Mouse (Mus musculus) embryonic facial prominence, embryonic 11.5 days (tissue): ENCODE measurements around the gene Alk. TPM values are rescaled to one million over a fixed set of nuclear protein-coding genes. Genes with fewer than 3 reads are reported as not detected.

Experiments
- ATAC-seq: fragments of 200-750 bp; cut with Nextera tagmentation; replicated peaks from 2 replicates; pipeline ENCODE4 v1.8.0; 2017; ENCODE audit warnings: low read depth; ENCODE audit not compliant: insufficient number of reproducible peaks, low FRiP score, low TSS enrichment
- DNase-seq: peaks from one replicate; pipeline ENCODE4 v3.0.0-alpha.2; 2015; ENCODE audit warnings: low spot score
- H3K27ac ChIP-seq: fragments of 300-500 bp; sonication (generic); replicated peaks from 2 replicates; pipeline ENCODE4 v1.5.1; 2014; ENCODE audit warnings: mild to moderate bottlenecking, low read depth, low read length, control low read depth
- H3K27me3 ChIP-seq: fragments of 300-500 bp; sonication (generic); 2 replicates; pipeline ENCODE4 v1.6.1; 2014; ENCODE audit warnings: mild to moderate bottlenecking, low read length, moderate library complexity, mixed read lengths; ENCODE audit not compliant: control insufficient read depth, insufficient read depth
- H3K36me3 ChIP-seq: fragments of 300-500 bp; sonication (generic); replicated peaks from 2 replicates; pipeline ENCODE4 v1.6.1; 2014; ENCODE audit warnings: low read depth, mild to moderate bottlenecking, low read length, moderate library complexity, mixed read lengths; ENCODE audit not compliant: control insufficient read depth, insufficient read depth
- H3K4me1 ChIP-seq: fragments of 300-500 bp; sonication (generic); 2 replicates; pipeline ENCODE4 v1.6.1; 2014; ENCODE audit warnings: low read length, mixed read lengths; ENCODE audit not compliant: control insufficient read depth, insufficient read depth
- H3K4me2 ChIP-seq: fragments of 300-500 bp; sonication (generic); 2 replicates; pipeline ENCODE4 v1.6.1; 2014; ENCODE audit warnings: low read depth, mild to moderate bottlenecking, control low read depth, low read length, moderate library complexity
- H3K4me3 ChIP-seq: fragments of 300-500 bp; sonication (generic); 2 replicates; pipeline ENCODE4 v1.5.1; 2014; ENCODE audit warnings: low read depth, low read length, control low read depth
- H3K9ac ChIP-seq: fragments of 300-500 bp; sonication (generic); replicated peaks from 2 replicates; pipeline ENCODE4 v1.6.1; 2014; ENCODE audit warnings: mild to moderate bottlenecking, control low read depth, low read length
- H3K9me3 ChIP-seq: fragments of 300-500 bp; sonication (generic); replicated peaks from 2 replicates; pipeline ENCODE4 v1.6.1; 2016; ENCODE audit warnings: mild to moderate bottlenecking, low read length, inconsistent platforms, mixed read lengths; ENCODE audit not compliant: control insufficient read depth
- WGBS: fragments of 180-500 bp; shearing (Covaris S2); extraction: QIAGEN DNeasy Blood & Tissue Kit; methylation state at CpG from one replicate; pipeline ENCODE4 v1.1.7; 2014; 5-methylcytosine and 5-hydroxymethylcytosine counted together
- polyA plus RNA-seq: library from polyadenylated mRNA; unstranded; fragments of >200 nt; fragmentation: Nextera tagmentation; extraction: Ambion mirVana; gene quantifications from 2 replicates; pipeline ENCODE4 v1.2.1, GENCODE M21; 2014

The Alk gene
- polyA plus RNA-seq, 1 experiment from 2014 or later, result 0.38 TPM

GRCm38 (mm10) chr17:71962746-71963145 is 641.7 kb downstream of the Alk start:
- Histone ChIP-seq H3K9ac (no peak overlapping the region), H3K4me2 (no peak overlapping the region), H3K4me1 (0 out of 2 replicates have a peak, but pooled peaks cover 2% of the 10 kb centered on the region), H3K27me3 (no peaks in the 10 kb centered on the region), H3K4me3 (no peak overlapping the region), H3K9me3 (no peaks in the 10 kb centered on the region), H3K27ac (no peak overlapping the region), H3K36me3 (no peaks in the 10 kb centered on the region)
- DNase-seq (peak; percentile 60), ATAC-seq (peak; percentile 40)
- WGBS, result 36% methylated on average over 9 of the region's 9 CpGs

GRCm38 (mm10) chr17:71955011-71955410 is 649.4 kb downstream of the Alk start:
- Histone ChIP-seq H3K4me1 (no peaks in the 10 kb centered on the region), H3K27me3 (no peaks in the 10 kb centered on the region), H3K9me3 (no peaks in the 10 kb centered on the region), H3K27ac (no peak overlapping the region), H3K4me2 (no peak overlapping the region), H3K9ac (no peak overlapping the region), H3K4me3 (no peak overlapping the region), H3K36me3 (no peaks in the 10 kb centered on the region)
- WGBS, result 92% methylated on average over 7 of the region's 7 CpGs
- DNase-seq, result no peak
- ATAC-seq, result no peak

GRCm38 (mm10) chr17:71954217-71954844 is 650.1 kb downstream of the Alk start:
- Histone ChIP-seq H3K9me3 (no peaks in the 10 kb centered on the region), H3K4me2 (no peak overlapping the region), H3K27ac (no peak overlapping the region), H3K9ac (no peak overlapping the region), H3K27me3 (no peaks in the 10 kb centered on the region), H3K4me3 (no peak overlapping the region), H3K36me3 (no peaks in the 10 kb centered on the region), H3K4me1 (no peaks in the 10 kb centered on the region)
- DNase-seq (no peak), ATAC-seq (no peak)
- 72% methylated on average over 15 of the region's 15 CpGs for WGBS

GRCm38 (mm10) chr17:71950968-71951367 is 653.5 kb downstream of the Alk start:
- no peaks in the 10 kb centered on the region for H3K36me3 ChIP-seq
- no peaks in the 10 kb centered on the region for H3K4me1 ChIP-seq
- no peak overlapping the region for H3K4me3 ChIP-seq
- DNase-seq (no peak), ATAC-seq (no peak)
- H3K27me3 ChIP-seq, result no peaks in the 10 kb centered on the region
- H3K9ac ChIP-seq, result no peak overlapping the region
- H3K9me3 ChIP-seq, result no peaks in the 10 kb centered on the region
- WGBS, result 52% methylated on average over 5 of the region's 5 CpGs
- H3K4me2 ChIP-seq, result no peak overlapping the region
- no peak overlapping the region for H3K27ac ChIP-seq

GRCm38 (mm10) chr17:71948687-71949086 is 655.7 kb downstream of the Alk start:
- 78% methylated on average over 5 of the region's 5 CpGs for WGBS

GRCm38 (mm10) chr17:71947452-71947851 is 657.0 kb downstream of the Alk start:
- WGBS, result 6% methylated on average over 9 of the region's 9 CpGs
- DNase-seq, result peak; percentile 17
- no peak overlapping the region for H3K27ac ChIP-seq

More at GRCm38 (mm10) chr17:71948687-71949086, 655.7 kb downstream of the Alk start:
- Histone ChIP-seq H3K27ac (no peak overlapping the region), H3K36me3 (no peaks in the 10 kb centered on the region), H3K4me3 (no peak overlapping the region), H3K4me2 (no peak overlapping the region), H3K27me3 (no peaks in the 10 kb centered on the region), H3K9ac (no peak overlapping the region), H3K4me1 (no peaks in the 10 kb centered on the region), H3K9me3 (no peaks in the 10 kb centered on the region)
- ATAC-seq (no peak), DNase-seq (no peak)

GRCm38 (mm10) chr17:71944020-71944419 is 660.4 kb downstream of the Alk start:
- DNase-seq, result no peak
- Histone ChIP-seq H3K27ac (no peak overlapping the region), H3K4me3 (no peak overlapping the region), H3K4me1 (no peaks in the 10 kb centered on the region), H3K9ac (no peak overlapping the region), H3K4me2 (no peak overlapping the region), H3K9me3 (no peaks in the 10 kb centered on the region), H3K27me3 (no peaks in the 10 kb centered on the region), H3K36me3 (no peaks in the 10 kb centered on the region)
- WGBS, result 80% methylated on average over 5 of the region's 5 CpGs
- ATAC-seq, result no peak

More at GRCm38 (mm10) chr17:71947452-71947851, 657.0 kb downstream of the Alk start:
- no peaks in the 10 kb centered on the region for H3K9me3 ChIP-seq
- ATAC-seq, result 0 out of 2 replicates have a peak, but pooled peaks have one; percentile 29
- H3K4me1 ChIP-seq, result no peaks in the 10 kb centered on the region
- H3K36me3 ChIP-seq, result no peaks in the 10 kb centered on the region
- H3K27me3 ChIP-seq, result no peaks in the 10 kb centered on the region
- no peak overlapping the region for H3K9ac ChIP-seq
- no peak overlapping the region for H3K4me3 ChIP-seq
- no peak overlapping the region for H3K4me2 ChIP-seq

GRCm38 (mm10) chr17:71942052-71942451 is 662.4 kb downstream of the Alk start:
- ATAC-seq, result no peak
- Histone ChIP-seq H3K9ac (no peak overlapping the region), H3K4me3 (no peak overlapping the region), H3K27ac (no peak overlapping the region), H3K4me1 (no peaks in the 10 kb centered on the region), H3K4me2 (no peak overlapping the region), H3K9me3 (no peaks in the 10 kb centered on the region), H3K27me3 (no peaks in the 10 kb centered on the region), H3K36me3 (no peaks in the 10 kb centered on the region)
- no peak for DNase-seq
